Mouse (Mus musculus) fibroblast of lung, adult 2 months (primary cell): ENCODE measurements at regions not wholly inside any gene's neighbourhood (a gene's known extent, or its start where the extent isn't known, plus 50 kb on each side); places are given as distances from the start of the nearest gene placed in this dataset.

Source experiments
- DNase-seq: peaks from one replicate; pipeline ENCODE4 v3.0.0-alpha.2; 2011; ENCODE audit warnings: low read depth

GRCm38 (mm10) chr14:25406059-25406458 lies 52.9 kb upstream of the Zmiz1 start:
- no peak for DNase-seq

GRCm38 (mm10) chr14:25406613-25407012 lies 52.4 kb upstream of the Zmiz1 start:
- DNase-seq, result no peak

- DNase-seq, result no peak
Observed at GRCm38 (mm10) chr14:25407111-25407510, 51.9 kb upstream of the Zmiz1 start.
